Mouse (Mus musculus): ENCODE results near the gene Rapgef4. TPM values are rescaled to one million over a fixed set of nuclear protein-coding genes. Genes with fewer than 3 reads are reported as not detected.

Rapgef4 gene
- polyA plus RNA-seq, 1 experiment = not detected

GRCm38 (mm10) chr2:72252510-72253505 is 271.8 kb downstream of the Rapgef4 start:
- Histone ChIP-seq H3K4me1 (ENCODE audit: control insufficient read depth) (no peaks in the 10 kb centered on the region), H3K36me3 (ENCODE audit: control insufficient read depth) (no peaks in the 10 kb centered on the region), H3K27me3 (ENCODE audit: control insufficient read depth) (no peaks in the 10 kb centered on the region), H3K4me3 (replicated peaks) (no peak overlapping the region), H3K9me3 (ENCODE audit: control insufficient read depth, low read length) (no peaks in the 10 kb centered on the region)
- TF ChIP-seq TAL1 (IDR thresholded peaks at IDR 0.05; ENCODE audit: low read length) (no peak), GATA1 (IDR thresholded peaks at IDR 0.05; ENCODE audit: low read length) (no peak)

DNA sequence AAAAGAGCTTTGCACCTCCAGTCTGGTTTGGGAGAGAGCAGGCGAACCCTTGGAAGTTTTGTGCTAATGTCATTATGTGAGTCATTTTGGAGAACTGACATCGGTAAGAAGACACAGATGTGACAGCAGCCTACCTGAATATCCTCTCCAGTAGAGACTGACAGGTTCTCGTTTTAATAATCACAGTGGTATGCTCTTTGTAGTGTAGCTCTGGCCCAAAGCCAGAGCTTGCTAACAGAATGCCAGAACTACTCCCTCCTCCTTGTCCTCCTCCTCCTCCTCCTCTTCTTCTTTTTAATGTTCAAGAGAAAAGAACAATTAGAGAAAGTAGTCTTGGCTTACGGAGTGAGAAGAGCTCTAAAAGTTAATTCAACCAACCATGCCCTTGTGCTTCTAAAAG is 272.8 kb downstream of the Rapgef4 start:
- H3K36me3 ChIP-seq (ENCODE audit: control insufficient read depth) = no peaks in the 10 kb centered on the region
- H3K4me1 ChIP-seq (ENCODE audit: control insufficient read depth) = no peaks in the 10 kb centered on the region
- no peaks in the 10 kb centered on the region for H3K27me3 ChIP-seq (ENCODE audit: control insufficient read depth)
- TF ChIP-seq TAL1 (IDR thresholded peaks at IDR 0.05; ENCODE audit: low read length) (no peak), GATA1 (IDR thresholded peaks at IDR 0.05; ENCODE audit: low read length) (no peak)
- H3K4me3 ChIP-seq (replicated peaks) = no peak overlapping the region
- H3K9me3 ChIP-seq (ENCODE audit: control insufficient read depth, low read length) = no peaks in the 10 kb centered on the region

- no peaks in the 10 kb centered on the region for H3K9me3 ChIP-seq (ENCODE audit: control insufficient read depth, low read length)
- H3K4me3 ChIP-seq (replicated peaks) = no peak overlapping the region
- no peaks in the 10 kb centered on the region for H3K36me3 ChIP-seq (ENCODE audit: control insufficient read depth)
- no peaks in the 10 kb centered on the region for H3K4me1 ChIP-seq (ENCODE audit: control insufficient read depth)
- no peaks in the 10 kb centered on the region for H3K27me3 ChIP-seq (ENCODE audit: control insufficient read depth)
- no peak for TF ChIP-seq TAL1 (IDR thresholded peaks at IDR 0.05; ENCODE audit: low read length)
- TF ChIP-seq GATA1 (IDR thresholded peaks at IDR 0.05; ENCODE audit: low read length) = no peak
Measured at GRCm38 (mm10) chr2:72254813-72255582, 274.0 kb downstream of the Rapgef4 start.

GRCm38 (mm10) chr2:72260704-72261103 is 279.7 kb downstream of the Rapgef4 start:
- H3K9me3 ChIP-seq (ENCODE audit: control insufficient read depth, low read length) = no peaks in the 10 kb centered on the region
- TF ChIP-seq GATA1 (IDR thresholded peaks at IDR 0.05; ENCODE audit: low read length) (no peak), TAL1 (IDR thresholded peaks at IDR 0.05; ENCODE audit: low read length) (no peak)
- H3K27me3 ChIP-seq (ENCODE audit: control insufficient read depth) = no peaks in the 10 kb centered on the region
- H3K4me3 ChIP-seq (replicated peaks) = no peak overlapping the region
- no peaks in the 10 kb centered on the region for H3K4me1 ChIP-seq (ENCODE audit: control insufficient read depth)
- no peaks in the 10 kb centered on the region for H3K36me3 ChIP-seq (ENCODE audit: control insufficient read depth)

DNA sequence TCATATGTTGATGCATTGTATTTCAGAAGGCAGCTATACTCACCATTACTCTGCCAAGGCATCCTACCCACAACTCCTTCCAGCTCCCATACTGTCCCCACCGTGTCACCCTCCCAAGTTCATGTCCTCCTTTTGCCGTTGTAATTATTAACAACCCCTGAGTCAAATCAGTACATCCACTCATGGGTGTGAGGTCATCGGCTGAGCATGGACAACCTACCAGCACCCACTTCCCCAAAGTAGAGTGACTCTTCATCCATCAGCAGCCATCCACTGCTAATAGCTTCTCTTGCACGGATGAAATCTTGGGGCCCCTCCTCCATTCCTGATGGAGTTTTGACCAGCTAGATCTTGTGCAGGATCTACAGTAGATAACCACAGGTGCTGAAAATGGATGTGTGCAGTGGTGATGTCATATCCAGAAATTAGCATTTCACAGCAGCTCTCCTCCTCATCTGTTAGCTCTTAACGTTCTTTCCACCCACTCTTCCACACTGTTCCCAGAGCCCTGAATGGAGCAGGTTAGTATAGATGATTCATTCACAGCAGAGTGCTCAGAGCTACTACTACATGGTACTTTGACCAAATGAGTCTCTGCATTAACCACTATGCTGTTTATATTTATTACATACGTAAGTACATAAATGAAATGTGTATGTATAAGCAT is 281.9 kb downstream of the Rapgef4 start:
- no peaks in the 10 kb centered on the region for H3K27me3 ChIP-seq (ENCODE audit: control insufficient read depth)
- H3K4me1 ChIP-seq (ENCODE audit: control insufficient read depth) = no peaks in the 10 kb centered on the region
- TF ChIP-seq TAL1 (IDR thresholded peaks at IDR 0.05; ENCODE audit: low read length) (no peak), GATA1 (IDR thresholded peaks at IDR 0.05; ENCODE audit: low read length) (no peak)
- no peaks in the 10 kb centered on the region for H3K36me3 ChIP-seq (ENCODE audit: control insufficient read depth)
- H3K4me3 ChIP-seq (replicated peaks) = no peak overlapping the region
- peaks cover 2% of the 10 kb centered on the region; the same call in 1 of the 2 replicates for H3K9me3 ChIP-seq (ENCODE audit: control insufficient read depth, low read length)

DNA sequence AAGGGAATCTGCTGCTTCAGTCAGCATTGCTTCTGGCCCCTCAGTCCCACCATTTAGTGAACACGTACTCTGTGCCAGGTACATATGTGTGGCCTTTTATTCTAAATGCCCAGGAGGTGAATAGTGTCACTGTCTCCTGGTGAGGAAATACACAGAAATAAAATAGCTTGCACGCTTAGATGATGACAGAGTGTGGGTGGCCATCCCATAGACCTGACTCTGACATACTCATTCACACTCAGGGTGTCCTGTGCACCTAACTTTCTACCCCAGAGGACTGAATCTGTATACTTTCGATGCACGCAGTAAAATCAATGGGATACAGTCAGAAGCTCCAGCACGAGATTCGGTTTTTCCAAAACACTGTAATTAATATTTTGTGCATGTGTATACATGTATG is 286.4 kb downstream of the Rapgef4 start:
- no peaks in the 10 kb centered on the region for H3K27me3 ChIP-seq (ENCODE audit: control insufficient read depth)
- TF ChIP-seq TAL1 (IDR thresholded peaks at IDR 0.05; ENCODE audit: low read length) (no peak), GATA1 (IDR thresholded peaks at IDR 0.05; ENCODE audit: low read length) (no peak)
- H3K4me3 ChIP-seq (replicated peaks) = no peak overlapping the region
- H3K36me3 ChIP-seq (ENCODE audit: control insufficient read depth) = no peaks in the 10 kb centered on the region
- H3K4me1 ChIP-seq (ENCODE audit: control insufficient read depth) = no peaks in the 10 kb centered on the region
- H3K9me3 ChIP-seq (ENCODE audit: control insufficient read depth, low read length) = peaks cover 2% of the 10 kb centered on the region; the same call in 1 of the 2 replicates

- Histone ChIP-seq H3K4me3 (replicated peaks) (no peak overlapping the region), H3K4me1 (ENCODE audit: control insufficient read depth) (no peaks in the 10 kb centered on the region), H3K36me3 (ENCODE audit: control insufficient read depth) (no peaks in the 10 kb centered on the region), H3K27me3 (ENCODE audit: control insufficient read depth) (no peaks in the 10 kb centered on the region), H3K9me3 (ENCODE audit: control insufficient read depth, low read length) (peaks cover 2% of the 10 kb centered on the region; the same call in 1 of the 2 replicates)
- TF ChIP-seq TAL1 (IDR thresholded peaks at IDR 0.05; ENCODE audit: low read length) (no peak), GATA1 (IDR thresholded peaks at IDR 0.05; ENCODE audit: low read length) (no peak)
Measured at GRCm38 (mm10) chr2:72269651-72270341, 288.8 kb downstream of the Rapgef4 start.

DNA sequence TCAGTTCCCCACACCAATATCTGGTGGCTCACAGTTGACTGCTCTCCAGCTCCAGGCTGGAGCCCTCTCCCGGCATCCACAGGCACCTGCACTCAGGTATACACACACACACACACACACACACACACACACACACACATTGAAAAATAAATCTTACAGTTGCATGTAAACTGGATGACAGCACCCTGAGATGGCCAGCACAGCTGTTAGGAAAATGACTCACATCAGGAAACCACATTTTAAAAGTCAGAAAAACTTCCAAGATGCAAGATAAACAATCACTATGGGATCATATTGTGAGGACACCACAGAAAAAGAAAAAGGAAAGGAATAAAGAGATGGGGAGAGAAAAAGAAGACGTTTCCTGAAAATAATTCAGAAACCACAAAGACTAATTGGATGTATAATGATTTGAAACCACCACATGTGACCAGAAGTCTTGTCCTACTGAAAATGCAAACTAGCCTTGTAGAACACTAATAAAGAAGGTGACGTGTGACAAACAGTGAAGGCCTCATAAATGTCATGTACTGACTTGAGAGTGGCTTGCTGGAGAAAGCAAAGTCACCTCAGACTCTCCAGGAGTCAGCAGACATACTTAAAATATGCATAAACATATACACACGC is 297.3 kb downstream of the Rapgef4 start:
- Histone ChIP-seq H3K9me3 (ENCODE audit: control insufficient read depth, low read length) (no peaks in the 10 kb centered on the region), H3K36me3 (ENCODE audit: control insufficient read depth) (no peaks in the 10 kb centered on the region), H3K4me3 (replicated peaks) (no peak overlapping the region), H3K4me1 (ENCODE audit: control insufficient read depth) (no peaks in the 10 kb centered on the region), H3K27me3 (ENCODE audit: control insufficient read depth) (peaks cover 11% of the 10 kb centered on the region)
- TF ChIP-seq GATA1 (IDR thresholded peaks at IDR 0.05; ENCODE audit: low read length) (no peak), TAL1 (IDR thresholded peaks at IDR 0.05; ENCODE audit: low read length) (no peak)
